Mouse (Mus musculus): ENCODE data around the gene Gnb4.

GRCm38 (mm10) chr3:32644751-32645150, 28.4 kb upstream of the Gnb4 start:
- no peak for TF ChIP-seq CTCF (IDR thresholded peaks at IDR 0.05; ENCODE audit: control insufficient read depth, insufficient read depth, insufficient replicate concordance, low read depth, low read length)
- no peak for TF ChIP-seq POLR2A (IDR thresholded peaks at IDR 0.05; ENCODE audit: control insufficient read depth, low read depth, low read length)

Measured in testis, adult 2 months (tissue).